Mouse (Mus musculus) limb, embryonic 12.5 days (tissue): ENCODE measurements around the gene Pbrm1. TPM values are rescaled to one million over a fixed set of nuclear protein-coding genes. Genes with fewer than 3 reads are reported as not detected.

Experiments used
- ATAC-seq: fragments of 200-750 bp; cut with Nextera tagmentation; 2 replicates; pipeline ENCODE4 v1.8.0; 2017; ENCODE audit warnings: low read depth, moderate TSS enrichment; ENCODE audit not compliant: insufficient number of reproducible peaks, insufficient read depth, low FRiP score, low TSS enrichment
- H3K27ac ChIP-seq: fragments of 300-500 bp; sonication (generic); 2 replicates; pipeline ENCODE4 v1.5.1; 2016; ENCODE audit warnings: mild to moderate bottlenecking, moderate library complexity
- H3K27me3 ChIP-seq: fragments of 300-500 bp; sonication (generic); 2 replicates; pipeline ENCODE4 v1.6.1; 2016; ENCODE audit warnings: mild to moderate bottlenecking, moderate library complexity
- H3K36me3 ChIP-seq: fragments of 300-500 bp; sonication (generic); 2 replicates; pipeline ENCODE4 v1.6.1; 2016; ENCODE audit warnings: mild to moderate bottlenecking, moderate library complexity
- H3K4me1 ChIP-seq: fragments of 300-500 bp; sonication (generic); replicated peaks from 2 replicates; pipeline ENCODE4 v1.6.1; 2016
- H3K4me2 ChIP-seq: fragments of 300-500 bp; sonication (generic); 2 replicates; pipeline ENCODE4 v1.6.1; 2016; ENCODE audit warnings: mild to moderate bottlenecking, moderate library complexity
- H3K4me3 ChIP-seq: fragments of 300-500 bp; sonication (generic); replicated peaks from 2 replicates; pipeline ENCODE4 v1.5.1; 2016; ENCODE audit warnings: mild to moderate bottlenecking
- H3K9ac ChIP-seq: fragments of 300-500 bp; sonication (generic); replicated peaks from 2 replicates; pipeline ENCODE4 v1.6.1; 2016; ENCODE audit warnings: mild to moderate bottlenecking, moderate library complexity
- H3K9me3 ChIP-seq: fragments of 300-500 bp; sonication (generic); 2 replicates; pipeline ENCODE4 v1.6.1; 2016; ENCODE audit warnings: mild to moderate bottlenecking, moderate library complexity
- WGBS: fragments of 180-500 bp; shearing (Covaris S2); methylation state at CpG from one replicate; pipeline ENCODE4 v1.1.7; 2016; 5-methylcytosine and 5-hydroxymethylcytosine counted together
- polyA plus RNA-seq: library from polyadenylated mRNA; unstranded; fragments of >200 nt; fragmentation: Nextera tagmentation; extraction: Ambion mirVana; gene quantifications from 2 replicates; pipeline ENCODE4 v1.2.1, GENCODE M21; 2016

Gene Pbrm1
- polyA plus RNA-seq, 1 experiment from 2014 or later = 189 TPM

GRCm38 (mm10) chr14:31128101-31128825 is 109.3 kb downstream of the Pbrm1 start:
- H3K4me3 ChIP-seq = peak overlapping the region; percentile 71
- H3K27ac ChIP-seq = peak overlapping the region; percentile 87
- no peaks in the 10 kb centered on the region for H3K27me3 ChIP-seq
- WGBS = 2% methylated on average over 23 of the region's 23 CpGs
- peak overlapping the region; percentile 81 for H3K4me2 ChIP-seq
- peaks cover 50% of the 10 kb centered on the region for H3K4me1 ChIP-seq
- ATAC-seq = no peak
- no peaks in the 10 kb centered on the region for H3K9me3 ChIP-seq
- peak overlapping the region; percentile 86 for H3K9ac ChIP-seq
- peaks cover 6% of the 10 kb centered on the region for H3K36me3 ChIP-seq

GRCm38 (mm10) chr14:31128826-31129219 is 109.9 kb downstream of the Pbrm1 start, which contains the start of gene Smim4:
TSS of gene Smim4 (minus strand) at chr14:31128956.
- H3K4me3 ChIP-seq = peak within 1 kb of the TSS; percentile 71

GRCm38 (mm10) chr14:31129326-31130235 is 110.6 kb downstream of the Pbrm1 start:
- Histone ChIP-seq H3K9ac (no peak overlapping the region), H3K36me3 (peaks cover 11% of the 10 kb centered on the region), H3K9me3 (no peaks in the 10 kb centered on the region), H3K4me1 (peaks cover 51% of the 10 kb centered on the region), H3K4me3 (peak overlapping the region; percentile 71; the same call in 1 of the 2 replicates), H3K27ac (peak overlapping the region; percentile 92), H3K27me3 (no peaks in the 10 kb centered on the region), H3K4me2 (peak overlapping the region; percentile 96)
- 66% methylated on average over 15 of the region's 15 CpGs for WGBS
- no peak for ATAC-seq

More at GRCm38 (mm10) chr14:31128826-31129219, 109.9 kb downstream of the Pbrm1 start, which contains the start of gene Smim4:
- Histone ChIP-seq H3K9me3 (no peaks in the 10 kb centered on the region), H3K4me1 (peaks cover 52% of the 10 kb centered on the region), H3K27ac (peak within 1 kb of the TSS; percentile 92), H3K4me2 (peak within 1 kb of the TSS; percentile 96), H3K9ac (peak within 1 kb of the TSS; percentile 86), H3K27me3 (no peaks in the 10 kb centered on the region), H3K36me3 (peaks cover 4% of the 10 kb centered on the region; the same call in 1 of the 2 replicates)
- under 1% methylated on average over 33 of the region's 33 CpGs for WGBS
- ATAC-seq = peak; percentile 93

- Histone ChIP-seq H3K27me3 (no peaks in the 10 kb centered on the region), H3K36me3 (peaks cover 21% of the 10 kb centered on the region), H3K9me3 (no peaks in the 10 kb centered on the region), H3K9ac (peak within 1 kb of the TSS; percentile 98), H3K4me2 (peak within 1 kb of the TSS; percentile 96), H3K4me1 (peaks cover 42% of the 10 kb centered on the region), H3K27ac (peak within 1 kb of the TSS; percentile 92), H3K4me3 (peak within 1 kb of the TSS; percentile 97)
- ATAC-seq = peak; percentile 78
- 6% methylated on average over 49 of the region's 63 CpGs for WGBS
These were observed 111.6 kb downstream of the Pbrm1 start, which contains the start of gene Nt5dc2 for GRCm38 (mm10) chr14:31130236-31131220. TSS of gene Nt5dc2 (plus strand) at chr14:31131053.

GRCm38 (mm10) chr14:31131272-31131821 is 112.4 kb downstream of the Pbrm1 start:
- Histone ChIP-seq H3K4me1 (peaks cover 36% of the 10 kb centered on the region), H3K9me3 (no peaks in the 10 kb centered on the region), H3K36me3 (peaks cover 29% of the 10 kb centered on the region), H3K4me2 (peak overlapping the region; percentile 96), H3K9ac (peak overlapping the region; percentile 98), H3K27ac (peak overlapping the region; percentile 92), H3K4me3 (peak overlapping the region; percentile 97), H3K27me3 (no peaks in the 10 kb centered on the region)
- ATAC-seq = peak; percentile 1; the same call in 1 of the 2 replicates
- under 1% methylated on average over 37 of the region's 43 CpGs for WGBS

- Histone ChIP-seq H3K27me3 (no peaks in the 10 kb centered on the region), H3K9me3 (no peaks in the 10 kb centered on the region), H3K36me3 (peaks cover 36% of the 10 kb centered on the region), H3K4me2 (peak overlapping the region; percentile 96), H3K9ac (peak overlapping the region; percentile 98), H3K4me3 (peak overlapping the region; percentile 97), H3K27ac (no peak overlapping the region), H3K4me1 (peaks cover 32% of the 10 kb centered on the region)
- whole genome bisulfite sequencing = 11% methylated on average over 6 of the region's 6 CpGs
- no peak for ATAC-seq
These were observed 113.1 kb downstream of the Pbrm1 start for GRCm38 (mm10) chr14:31132031-31132430.

- Histone ChIP-seq H3K27me3 (no peaks in the 10 kb centered on the region), H3K9ac (peak overlapping the region; percentile 98), H3K36me3 (peaks cover 41% of the 10 kb centered on the region), H3K4me2 (peak overlapping the region; percentile 96), H3K9me3 (no peaks in the 10 kb centered on the region), H3K4me3 (peak overlapping the region; percentile 97), H3K27ac (no peak overlapping the region), H3K4me1 (peaks cover 27% of the 10 kb centered on the region)
- no peak for ATAC-seq
- WGBS = 87% methylated on average over 7 of the region's 7 CpGs
These were observed 113.6 kb downstream of the Pbrm1 start for GRCm38 (mm10) chr14:31132491-31132975.

- Histone ChIP-seq H3K9ac (peak overlapping the region; percentile 42; the same call in 1 of the 2 replicates), H3K27ac (0 out of 2 replicates have a peak overlapping the region, but pooled peaks have one; percentile 41)
These were observed 114.2 kb downstream of the Pbrm1 start for GRCm38 (mm10) chr14:31133023-31133665.

GRCm38 (mm10) chr14:31134015-31135000 is 115.4 kb downstream of the Pbrm1 start:
- Histone ChIP-seq H3K27me3 (no peaks in the 10 kb centered on the region), H3K4me3 (no peak overlapping the region), H3K9ac (no peak overlapping the region), H3K4me1 (peaks cover 26% of the 10 kb centered on the region), H3K9me3 (no peaks in the 10 kb centered on the region), H3K36me3 (peaks cover 59% of the 10 kb centered on the region), H3K4me2 (no peak overlapping the region), H3K27ac (no peak overlapping the region)
- WGBS = 94% methylated on average over 25 of the region's 25 CpGs
- ATAC-seq = no peak

More at GRCm38 (mm10) chr14:31133023-31133665, 114.2 kb downstream of the Pbrm1 start:
- WGBS = 56% methylated on average over 11 of the region's 11 CpGs
- H3K4me2 ChIP-seq = peak overlapping the region; percentile 96
- no peaks in the 10 kb centered on the region for H3K27me3 ChIP-seq
- H3K9me3 ChIP-seq = no peaks in the 10 kb centered on the region
- no peak for ATAC-seq
- H3K4me1 ChIP-seq = peaks cover 26% of the 10 kb centered on the region
- 0 out of 2 replicates have a peak overlapping the region, but pooled peaks have one; percentile 97 for H3K4me3 ChIP-seq
- H3K36me3 ChIP-seq = peaks cover 47% of the 10 kb centered on the region
